Comparison of ENCODE assay signal across 18 mouse cellular contexts in genomic region chr19:32256706-32257415, GRCm38 (mm10).
DNase-seq lines count a peak whose midpoint lies in the region; ATAC-seq lines count a peak whose summit lies in the region.
"Had no signal": no experiment of that assay in that cellular context is flagged by ENCODE, and none has a peak within 500 bp of the region (broad histone marks: within the 10 kb centered on the region; RNA-seq: fewer than 3 reads in every experiment).

No protein-coding gene starts in this region.

- peaks cover 52% of the 10 kb centered on the region for H3K4me1 ChIP-seq in liver, embryonic 16.5 days (ENCODE audit: control insufficient read depth, low read depth, low read length)

- H3K27ac ChIP-seq in liver, embryonic 16.5 days (ENCODE audit: low read length) = peak overlapping the region; percentile 23; the same call in 1 of the 2 replicates
- H3K27ac ChIP-seq: embryonic facial prominence, embryonic 13.5 days; forebrain, embryonic 12.5 days; limb, embryonic 12.5 days; neural tube, embryonic 15.5 days had no signal

- no peak overlapping the region for H3K4me3 ChIP-seq in liver, embryonic 16.5 days (ENCODE audit: low read depth, low read length)
- H3K4me3 ChIP-seq: embryonic facial prominence, embryonic 13.5 days; forebrain, embryonic 12.5 days; limb, embryonic 12.5 days; neural tube, embryonic 15.5 days had no signal

- 63% methylated on average over 4 of the region's 4 CpGs for WGBS in liver, embryonic 16.5 days (ENCODE audit: insufficient replicate concordance)

- peak; percentile 54 to 63 for DNase-seq in spleen, postnatal 36 days (ENCODE audit: low spot score in 2 of 2)
- DNase-seq in spleen, adult 12 weeks (ENCODE audit: low spot score) = no peak
- no peak for DNase-seq in heart, postnatal 14 days
- no peak for DNase-seq in heart, postnatal 25 days (ENCODE audit: low spot score)
- DNase-seq in right cerebral cortex, postnatal 14 days = no peak
- DNase-seq: adrenal gland, postnatal 36 days; cerebellum, postnatal 25 days; kidney, postnatal 10 days; lung, postnatal 10 days; right cerebral cortex, adult 18-20 months had no signal

- no peak overlapping the region for H3K4me2 ChIP-seq in liver, embryonic 16.5 days (ENCODE audit: low read depth, low read length)
- H3K4me2 ChIP-seq: embryonic facial prominence, embryonic 13.5 days; forebrain, embryonic 12.5 days; limb, embryonic 12.5 days; neural tube, embryonic 15.5 days had no signal

- H3K36me3 ChIP-seq in liver, embryonic 16.5 days (ENCODE audit: control insufficient read depth, insufficient read depth) = no peaks in the 10 kb centered on the region
- H3K36me3 ChIP-seq: embryonic facial prominence, embryonic 13.5 days; forebrain, embryonic 12.5 days; limb, embryonic 12.5 days; neural tube, embryonic 15.5 days had no signal

- H3K9me3 ChIP-seq in liver, embryonic 16.5 days (replicated peaks; ENCODE audit: control insufficient read depth, low read length) = no peaks in the 10 kb centered on the region
- H3K9me3 ChIP-seq: embryonic facial prominence, embryonic 13.5 days; forebrain, embryonic 12.5 days; limb, embryonic 12.5 days; neural tube, embryonic 15.5 days had no signal

- H3K9ac ChIP-seq in liver, embryonic 16.5 days (ENCODE audit: low read depth, low read length) = no peak overlapping the region
- H3K9ac ChIP-seq: embryonic facial prominence, embryonic 13.5 days; forebrain, embryonic 12.5 days; limb, embryonic 12.5 days; neural tube, embryonic 15.5 days had no signal

- peak; percentile 61 for ATAC-seq in activated CD4-positive, CD25-positive, alpha-beta regulatory T cell, adult 4 months
- no peak for ATAC-seq in liver, embryonic 16.5 days (ENCODE audit: low read depth)
- ATAC-seq: hindbrain, postnatal 0 days; midbrain, embryonic 16.5 days had no signal

- no peaks in the 10 kb centered on the region for H3K27me3 ChIP-seq in liver, embryonic 16.5 days (ENCODE audit: control insufficient read depth, insufficient read depth, low read depth, low read length)
- H3K27me3 ChIP-seq: embryonic facial prominence, embryonic 13.5 days; forebrain, embryonic 12.5 days; limb, embryonic 12.5 days; neural tube, embryonic 15.5 days had no signal

- intact Hi-C loops in heart, postnatal 14 days (cut with DNase I) = no loop called here
- intact Hi-C loops in heart, postnatal 25 days (cut with DNase I) = loop anchor here (10.0 kb wide), 1 partner anchor 282 kb away; no protein-coding TSS in a partner anchor

Comparison
In these comparisons a context has a peak if more than half of its experiments do, and no peak if none do; other contexts are left out.
1. DNase-seq: peak in spleen, postnatal 36 days (2 of 2); none in spleen, adult 12 weeks (single experiment), heart, postnatal 14 days (0 of 2), heart, postnatal 25 days (single experiment) and right cerebral cortex, postnatal 14 days (single experiment).